Mouse (Mus musculus): Measurements from ENCODE around the gene Slc16a10.

GRCm38 (mm10) chr10:40146451-40146850 is 4.4 kb upstream of the Slc16a10 start:
- TF ChIP-seq CTCF (IDR thresholded peaks at IDR 0.05; ENCODE audit: low read depth) (no peak), EP300 (IDR thresholded peaks at IDR 0.05; ENCODE audit: low read depth) (no peak)
